Mouse (Mus musculus) liver, adult 2 months (tissue): Measurements from ENCODE around the gene Hist2h2be. TPM values are rescaled to one million over a fixed set of nuclear protein-coding genes. Genes with fewer than 3 reads are reported as not detected.
A peak's percentile ranks its signal among the peaks of the same experiment; 100 is the strongest.
"Not testable (repeated sequence)": the region's sequence is repeated elsewhere in the genome, so short reads cannot be mapped to it uniquely, and the experiment has no call there.

Source experiments
- DNase-seq: peaks from one replicate; pipeline ENCODE4 v3.0.0-alpha.2; 2011; ENCODE audit warnings: low read depth, low spot score; ENCODE audit errors: extremely low read depth
- H3K27ac ChIP-seq: fragments of 200-500 bp; replicated peaks from 2 replicates; pipeline ENCODE4 v1.5.1; 2012; ENCODE audit warnings: low read depth, mild to moderate bottlenecking, control low read depth, inconsistent platforms, low read length; ENCODE audit not compliant: insufficient read depth
- H3K27me3 ChIP-seq: fragments of 200-500 bp; 2 replicates; pipeline ENCODE4 v1.6.1; 2012; ENCODE audit warnings: mild to moderate bottlenecking, moderate library complexity, low read length, inconsistent platforms; ENCODE audit not compliant: control insufficient read depth, insufficient read depth
- H3K36me3 ChIP-seq: fragments of 200-500 bp; 2 replicates; pipeline ENCODE4 v1.6.1; 2012; ENCODE audit warnings: low read length, inconsistent platforms; ENCODE audit not compliant: control insufficient read depth, insufficient read depth
- H3K4me1 ChIP-seq: fragments of 200-500 bp; 2 replicates; pipeline ENCODE4 v1.6.1; 2011; ENCODE audit warnings: low read length; ENCODE audit not compliant: control insufficient read depth, insufficient read depth
- H3K4me3 ChIP-seq: fragments of 200-500 bp; 2 replicates; pipeline ENCODE4 v1.5.1; 2011; ENCODE audit warnings: low read depth, mild to moderate bottlenecking, control low read depth, low read length, moderate library complexity; ENCODE audit not compliant: insufficient read depth
- H3K79me2 ChIP-seq: fragments of 200-500 bp; 2 replicates; pipeline ENCODE4 v1.6.1; 2012; ENCODE audit warnings: inconsistent platforms, mild to moderate bottlenecking, low read length, moderate library complexity; ENCODE audit not compliant: control insufficient read depth, insufficient read depth
- H3K9ac ChIP-seq: fragments of 200-500 bp; 2 replicates; pipeline ENCODE4 v1.6.1; 2012; ENCODE audit warnings: low read depth, mild to moderate bottlenecking, control low read depth, inconsistent platforms, low read length
- CTCF ChIP-seq: fragments of 200-500 bp; IDR thresholded peaks from 2 replicates; pipeline ENCODE4 v1.5.1; 2011; ENCODE audit warnings: low read depth, low read length, control low read depth
- POLR2A ChIP-seq: fragments of 200-500 bp; IDR thresholded peaks from 2 replicates; pipeline ENCODE4 v1.6.1; 2011; ENCODE audit warnings: low read length, control low read depth; ENCODE audit not compliant: insufficient read depth; ENCODE audit errors: extremely low read depth
- WGBS: fragments of 180-500 bp; shearing (Covaris S2); methylation state at CpG from one replicate; pipeline ENCODE4 v1.1.7; 2018; 5-methylcytosine and 5-hydroxymethylcytosine counted together
- polyA plus RNA-seq: library from polyadenylated mRNA; depleted of rRNA; stranded (reverse); fragments of >200 nt; gene quantifications from 2 replicates; pipeline ENCODE4 v1.2.3, GENCODE M21; 2012
- total RNA-seq: library from RNA; depleted of rRNA; stranded (reverse); fragments of >200 nt; gene quantifications from 2 replicates; pipeline ENCODE4 v1.2.3, GENCODE M21; 2014

Hist2h2be gene
- total and polyA plus RNA-seq, 2 experiments = 1.4 to 2.9 TPM

DNA sequence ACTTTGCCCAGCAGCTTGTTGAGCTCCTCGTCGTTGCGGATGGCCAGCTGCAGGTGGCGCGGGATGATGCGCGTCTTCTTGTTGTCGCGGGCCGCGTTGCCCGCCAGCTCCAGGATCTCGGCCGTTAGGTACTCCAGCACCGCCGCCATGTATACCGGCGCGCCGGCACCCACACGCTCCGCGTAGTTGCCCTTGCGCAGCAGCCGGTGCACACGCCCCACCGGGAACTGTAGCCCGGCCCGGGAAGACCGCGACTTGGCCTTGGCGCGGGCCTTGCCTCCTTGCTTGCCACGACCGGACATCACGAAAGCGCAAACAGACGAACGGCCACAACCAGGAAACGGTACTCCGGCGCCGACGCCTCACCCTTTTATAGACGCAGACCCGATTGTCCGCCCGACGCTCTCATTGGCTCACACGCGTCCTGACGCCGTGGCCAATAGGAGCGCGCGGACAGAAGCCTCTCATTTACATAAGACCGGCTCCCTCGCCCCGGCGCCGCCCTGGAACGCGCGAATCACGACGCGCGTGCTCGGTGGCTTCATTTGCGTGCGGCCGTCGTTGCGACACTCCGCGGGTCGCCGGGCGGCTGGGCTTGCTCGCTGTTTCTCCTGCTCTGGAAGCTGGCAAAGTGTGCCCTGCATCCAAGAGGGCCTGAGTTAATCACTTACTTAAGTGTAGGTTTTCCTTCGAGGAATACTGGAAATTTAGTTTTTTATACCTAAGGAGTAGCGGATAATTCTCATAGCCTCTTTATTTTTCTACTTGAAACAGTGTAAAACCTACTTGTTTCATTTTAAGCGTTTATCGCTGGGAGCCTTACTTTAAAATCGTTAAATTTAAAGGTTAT, 19.3 kb downstream of the Hist2h2be start, which contains the start of gene Hist2h2aa2:
Hist2h2aa2 (minus strand) TSS at position 328 of the 850 bp plus-strand sequence.
- peak within 1 kb of the TSS; percentile 88 for H3K9ac ChIP-seq

DNA sequence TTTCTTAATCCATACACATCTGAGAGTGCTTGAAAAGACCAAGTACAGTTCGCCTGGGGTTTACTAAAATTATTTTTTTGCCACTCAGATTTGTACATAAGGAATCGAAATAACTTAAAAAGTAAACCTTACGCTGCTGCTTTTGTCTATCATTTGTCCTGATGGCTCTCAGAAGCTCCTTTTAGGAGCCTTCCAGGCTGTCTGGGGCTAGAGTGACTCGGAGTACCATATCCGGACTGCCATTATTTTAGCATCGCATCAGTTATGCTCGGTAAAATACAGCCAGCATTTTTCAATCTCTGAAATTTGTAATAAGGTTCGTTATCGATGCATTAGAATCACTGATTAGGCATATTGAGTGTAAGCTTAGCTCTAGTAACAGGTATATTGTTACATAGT, 19.9 kb downstream of the Hist2h2be start:
- H3K27me3 ChIP-seq = no peaks in the 10 kb centered on the region
- H3K4me1 ChIP-seq = peaks cover 12% of the 10 kb centered on the region
- H3K4me3 ChIP-seq = no peak overlapping the region
- no peak for DNase-seq
- H3K27ac ChIP-seq = peak overlapping the region; percentile 50
- no peaks in the 10 kb centered on the region for H3K36me3 ChIP-seq
- TF ChIP-seq CTCF (no peak), POLR2A (no peak)
- no peak overlapping the region for H3K9ac ChIP-seq
- 78% methylated on average over 9 of the region's 9 CpGs for WGBS
- H3K79me2 ChIP-seq = no peaks in the 10 kb centered on the region

More for the DNA sequence above, 19.3 kb downstream of the Hist2h2be start, which contains the start of gene Hist2h2aa2:
- H3K36me3 ChIP-seq, H3K27me3 ChIP-seq, H3K79me2 ChIP-seq: not testable (repeated sequence)
- Histone ChIP-seq H3K4me3 (peak within 1 kb of the TSS; percentile 83), H3K27ac (peak within 1 kb of the TSS; percentile 87), H3K4me1 (peaks cover 12% of the 10 kb centered on the region)
- 3% methylated on average over 42 of the region's 85 CpGs for WGBS
- DNase-seq = peak; percentile 74

DNA sequence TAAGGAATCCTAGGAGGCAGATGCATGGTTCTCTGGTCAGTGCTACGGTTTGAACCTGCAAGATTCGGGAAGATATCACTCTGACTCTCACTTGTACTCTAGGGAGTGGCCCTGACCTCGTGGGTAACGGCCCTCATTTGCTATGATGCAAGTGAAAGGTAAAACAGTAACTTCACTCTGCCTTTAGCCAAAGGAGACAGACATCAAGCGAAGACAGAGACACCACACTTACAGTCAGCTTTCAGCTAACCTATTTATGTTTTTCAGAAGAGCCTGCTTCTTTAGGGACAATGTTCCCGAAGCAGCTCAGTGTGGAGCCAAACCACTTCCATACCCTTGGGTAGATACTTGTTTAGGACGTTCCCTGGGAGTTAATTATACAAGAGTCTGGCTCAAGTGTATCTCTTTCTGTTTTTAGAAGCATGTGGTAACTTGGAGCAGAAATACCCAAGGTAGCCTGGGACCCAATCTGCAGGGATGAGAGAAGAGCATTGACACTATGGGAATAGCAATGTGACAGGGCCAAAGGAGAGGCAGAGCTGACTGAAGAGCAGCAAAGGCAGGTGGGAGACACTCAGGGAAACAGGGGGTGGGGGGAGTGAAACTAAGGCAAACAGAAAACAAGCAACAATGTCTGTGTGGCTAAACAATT, 23.1 kb downstream of the Hist2h2be start:
- Histone ChIP-seq H3K36me3 (no peaks in the 10 kb centered on the region), H3K9ac (peak overlapping the region; percentile 45), H3K4me3 (peak overlapping the region; percentile 60; the same call in 1 of the 2 replicates), H3K27ac (peak overlapping the region; percentile 81), H3K27me3 (no peaks in the 10 kb centered on the region), H3K4me1 (peaks cover 10% of the 10 kb centered on the region), H3K79me2 (no peaks in the 10 kb centered on the region)
- no peak for TF ChIP-seq POLR2A
- WGBS = 23% methylated on average over 7 of the region's 7 CpGs
- peak; percentile 89 for DNase-seq

DNA sequence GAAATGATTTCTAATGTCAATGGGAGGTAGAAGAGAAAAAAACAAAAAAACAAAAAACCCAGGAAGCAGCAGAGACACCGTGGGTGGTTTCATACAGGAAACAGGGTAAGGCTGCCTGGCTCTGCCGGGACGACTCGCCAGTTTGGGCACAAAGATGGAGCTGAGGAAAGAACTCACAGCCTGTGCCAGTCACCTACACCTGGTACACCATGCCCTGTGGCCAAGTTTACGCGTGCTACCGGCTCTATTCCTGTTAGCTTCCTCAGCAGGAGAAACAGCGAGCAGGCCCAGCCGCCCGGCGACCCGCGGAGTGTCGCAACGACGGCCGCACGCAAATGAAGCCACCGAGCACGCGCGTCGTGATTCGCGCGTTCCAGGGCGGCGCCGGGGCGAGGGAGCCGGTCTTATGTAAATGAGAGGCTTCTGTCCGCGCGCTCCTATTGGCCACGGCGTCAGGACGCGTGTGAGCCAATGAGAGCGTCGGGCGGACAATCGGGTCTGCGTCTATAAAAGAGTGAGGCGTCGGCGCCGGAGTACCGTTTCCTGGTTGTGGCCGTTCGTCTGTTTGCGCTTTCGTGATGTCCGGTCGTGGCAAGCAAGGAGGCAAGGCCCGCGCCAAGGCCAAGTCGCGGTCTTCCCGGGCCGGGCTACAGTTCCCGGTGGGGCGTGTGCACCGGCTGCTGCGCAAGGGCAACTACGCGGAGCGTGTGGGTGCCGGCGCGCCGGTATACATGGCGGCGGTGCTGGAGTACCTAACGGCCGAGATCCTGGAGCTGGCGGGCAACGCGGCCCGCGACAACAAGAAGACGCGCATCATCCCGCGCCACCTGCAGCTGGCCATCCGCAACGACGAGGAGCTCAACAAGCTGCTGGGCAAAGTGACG, 24.3 kb downstream of the Hist2h2be start, which contains the start of gene Hist2h2aa1:
Hist2h2aa1 (plus strand) TSS at position 495 of the 884 bp plus-strand sequence.
- H3K4me3 ChIP-seq = peak within 1 kb of the TSS; percentile 78
- peak within 1 kb of the TSS; percentile 91 for H3K9ac ChIP-seq
- WGBS = 0% methylated on average over 21 of the region's 88 CpGs
- DNase-seq = peak; percentile 83
- not testable (repeated sequence) for H3K4me1 ChIP-seq, H3K36me3 ChIP-seq, H3K27me3 ChIP-seq, H3K79me2 ChIP-seq
- peak within 1 kb of the TSS; percentile 99 for H3K27ac ChIP-seq
- 0 out of 2 replicates have a peak, but pooled peaks have one; percentile 9 for TF ChIP-seq POLR2A

DNA sequence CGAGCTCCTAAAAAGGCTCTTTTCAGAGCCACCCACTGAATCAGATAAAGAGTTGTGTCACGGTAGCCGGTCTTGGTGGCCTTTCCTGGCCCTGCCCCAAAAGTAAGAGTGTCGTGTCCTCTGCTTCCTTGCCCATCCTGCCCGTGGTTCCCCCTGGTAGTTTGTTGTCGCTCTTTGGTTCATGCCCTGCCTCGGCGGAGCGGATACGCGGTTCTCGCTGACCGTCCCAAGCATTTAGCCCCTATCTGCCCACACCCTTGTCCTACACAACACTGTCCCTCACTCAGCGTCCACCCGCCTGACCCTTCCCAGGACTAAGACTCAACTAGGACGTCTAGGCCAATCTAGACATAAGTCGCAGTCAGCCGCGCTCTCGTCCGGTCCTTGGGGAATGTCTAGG, 25.1 kb downstream of the Hist2h2be start:
- 0% methylated on average over 12 of the region's 21 CpGs for WGBS
- not testable (repeated sequence) for H3K27me3 ChIP-seq, H3K36me3 ChIP-seq, H3K4me1 ChIP-seq, DNase-seq, H3K79me2 ChIP-seq
- peak overlapping the region; percentile 78 for H3K4me3 ChIP-seq
- H3K9ac ChIP-seq = peak overlapping the region; percentile 91
- peak overlapping the region; percentile 82 for H3K27ac ChIP-seq

- Histone ChIP-seq H3K27ac (peak within 1 kb of the TSS; percentile 82), H3K4me3 (peak within 1 kb of the TSS; percentile 78), H3K9ac (peak within 1 kb of the TSS; percentile 91)
- not testable (repeated sequence) for H3K79me2 ChIP-seq, H3K36me3 ChIP-seq, DNase-seq, H3K27me3 ChIP-seq, H3K4me1 ChIP-seq
- 1% methylated on average over 14 of the region's 47 CpGs for WGBS
Measured at GRCm38 (mm10) chr3:96246427-96246856, 25.5 kb downstream of the Hist2h2be start, which contains the start of gene Hist2h3c1. Gene Hist2h3c1, plus strand, starts transcription at chr3:96246685.
